Mouse (Mus musculus) mammary gland, adult 2 months (tissue): ENCODE results near the gene Chdh. TPM values are rescaled to one million over a fixed set of nuclear protein-coding genes. Genes with fewer than 3 reads are reported as not detected.

Experiments
- polyA plus RNA-seq: library from polyadenylated mRNA; depleted of rRNA; stranded (reverse); fragments of >200 nt; gene quantifications from 2 replicates; pipeline ENCODE4 v1.2.3, GENCODE M21; 2012; ENCODE audit warnings: low replicate concordance; rRNA removed

Chdh gene
- 24.3 and 33.3 TPM in 2 replicates for polyA plus RNA-seq

GRCm38 (mm10) chr14:30008733-30009575 is at the start of gene Chdh, which contains the start of gene Il17rb:
Chdh (plus strand) TSS chr14:30009023.
Il17rb (minus strand) TSS chr14:30008896.

DNA sequence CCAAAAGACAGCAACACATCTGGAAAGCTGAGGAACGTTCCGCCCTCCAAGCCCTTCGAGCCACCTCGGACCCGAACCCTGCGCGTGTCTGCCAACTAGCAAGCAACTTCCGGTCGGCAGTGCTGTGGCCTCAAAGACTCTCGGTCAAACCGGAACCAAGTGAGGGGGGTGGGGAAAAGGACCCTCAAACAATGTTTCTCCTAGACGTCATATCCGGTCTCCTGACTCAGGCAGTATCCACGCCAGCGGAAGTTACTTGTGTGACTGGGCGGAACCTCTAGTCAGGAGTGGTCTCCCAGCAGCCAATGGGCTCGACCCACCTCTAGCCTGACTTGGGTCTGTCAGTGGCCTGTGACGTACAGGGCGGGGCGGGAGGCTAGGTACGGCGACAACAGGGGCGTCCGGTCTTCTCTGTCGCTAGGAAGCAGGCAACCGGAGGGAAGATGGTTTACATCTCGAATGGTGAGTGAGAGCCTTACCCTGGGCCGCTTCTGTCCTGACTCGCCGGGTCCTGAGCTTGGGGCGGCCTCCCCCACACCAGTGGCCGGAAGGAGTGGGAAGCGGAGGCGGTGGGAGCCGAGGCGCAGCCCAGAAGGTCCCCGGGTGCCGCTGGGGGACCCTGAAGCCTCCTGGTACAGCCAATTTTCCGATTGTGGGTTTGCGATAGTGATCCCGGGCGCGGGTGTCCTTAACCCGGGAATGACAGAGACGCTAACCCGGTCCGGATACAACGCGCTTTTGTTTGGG is 40.6 kb upstream of the Chdh start, which contains the start of gene Selenok:
Gene Selenok, plus strand, starts transcription at position 234 of the 747 bp plus-strand sequence.

GRCm38 (mm10) chr14:29978254-29979204 is 30.3 kb upstream of the Chdh start, which contains the start of gene Actr8:
Actr8 (plus strand) TSS chr14:29978337.

Other genes with a start within 250 kb of the Chdh start
- 13.3 and 44.2 TPM in 2 replicates for gene Selenok, start 40.7 kb upstream of the Chdh start, polyA plus RNA-seq
- gene Actr8, start 30.7 kb upstream of the Chdh start, polyA plus RNA-seq = 9.0 and 18.6 TPM in 2 replicates
- 3.5 and 4.6 TPM in 2 replicates for gene Il17rb, start 127 bp upstream of the Chdh start, polyA plus RNA-seq